Mouse (Mus musculus) limb, embryonic 12.5 days (tissue): Measurements from ENCODE around the gene Ucp3. TPM values are rescaled to one million over a fixed set of nuclear protein-coding genes. Genes with fewer than 3 reads are reported as not detected.

ENCODE experiments used
- ATAC-seq: fragments of 200-750 bp; cut with Nextera tagmentation; 2 replicates; pipeline ENCODE4 v1.8.0; 2017; ENCODE audit warnings: low read depth, moderate TSS enrichment; ENCODE audit not compliant: insufficient number of reproducible peaks, insufficient read depth, low FRiP score, low TSS enrichment
- H3K27ac ChIP-seq: fragments of 300-500 bp; sonication (generic); 2 replicates; pipeline ENCODE4 v1.5.1; 2016; ENCODE audit warnings: mild to moderate bottlenecking, moderate library complexity
- H3K27me3 ChIP-seq: fragments of 300-500 bp; sonication (generic); 2 replicates; pipeline ENCODE4 v1.6.1; 2016; ENCODE audit warnings: mild to moderate bottlenecking, moderate library complexity
- H3K36me3 ChIP-seq: fragments of 300-500 bp; sonication (generic); 2 replicates; pipeline ENCODE4 v1.6.1; 2016; ENCODE audit warnings: mild to moderate bottlenecking, moderate library complexity
- H3K4me1 ChIP-seq: fragments of 300-500 bp; sonication (generic); replicated peaks from 2 replicates; pipeline ENCODE4 v1.6.1; 2016
- H3K4me2 ChIP-seq: fragments of 300-500 bp; sonication (generic); 2 replicates; pipeline ENCODE4 v1.6.1; 2016; ENCODE audit warnings: mild to moderate bottlenecking, moderate library complexity
- H3K4me3 ChIP-seq: fragments of 300-500 bp; sonication (generic); replicated peaks from 2 replicates; pipeline ENCODE4 v1.5.1; 2016; ENCODE audit warnings: mild to moderate bottlenecking
- H3K9ac ChIP-seq: fragments of 300-500 bp; sonication (generic); replicated peaks from 2 replicates; pipeline ENCODE4 v1.6.1; 2016; ENCODE audit warnings: mild to moderate bottlenecking, moderate library complexity
- H3K9me3 ChIP-seq: fragments of 300-500 bp; sonication (generic); 2 replicates; pipeline ENCODE4 v1.6.1; 2016; ENCODE audit warnings: mild to moderate bottlenecking, moderate library complexity
- WGBS: fragments of 180-500 bp; shearing (Covaris S2); methylation state at CpG from one replicate; pipeline ENCODE4 v1.1.7; 2016; 5-methylcytosine and 5-hydroxymethylcytosine counted together
- polyA plus RNA-seq: library from polyadenylated mRNA; unstranded; fragments of >200 nt; fragmentation: Nextera tagmentation; extraction: Ambion mirVana; gene quantifications from 2 replicates; pipeline ENCODE4 v1.2.1, GENCODE M21; 2016

The Ucp3 gene
- polyA plus RNA-seq, result not detected in 2 replicates

GRCm38 (mm10) chr7:100472777-100473176, at the start of gene Ucp3:
Gene Ucp3 (plus strand): TSS chr7:100472990.
- no peaks in the 10 kb centered on the region for H3K9me3 ChIP-seq
- H3K27ac ChIP-seq, result no peak within 1 kb of the TSS
- 82% methylated on average over 6 of the region's 6 CpGs for WGBS
- no peak within 1 kb of the TSS for H3K4me2 ChIP-seq
- H3K36me3 ChIP-seq, result peaks cover 34% of the 10 kb centered on the region
- H3K4me3 ChIP-seq, result no peak within 1 kb of the TSS
- no peak within 1 kb of the TSS for H3K9ac ChIP-seq
- no peaks in the 10 kb centered on the region for H3K4me1 ChIP-seq
- no peaks in the 10 kb centered on the region for H3K27me3 ChIP-seq
- ATAC-seq, result no peak; the same call in 1 of the 2 replicates

DNA sequence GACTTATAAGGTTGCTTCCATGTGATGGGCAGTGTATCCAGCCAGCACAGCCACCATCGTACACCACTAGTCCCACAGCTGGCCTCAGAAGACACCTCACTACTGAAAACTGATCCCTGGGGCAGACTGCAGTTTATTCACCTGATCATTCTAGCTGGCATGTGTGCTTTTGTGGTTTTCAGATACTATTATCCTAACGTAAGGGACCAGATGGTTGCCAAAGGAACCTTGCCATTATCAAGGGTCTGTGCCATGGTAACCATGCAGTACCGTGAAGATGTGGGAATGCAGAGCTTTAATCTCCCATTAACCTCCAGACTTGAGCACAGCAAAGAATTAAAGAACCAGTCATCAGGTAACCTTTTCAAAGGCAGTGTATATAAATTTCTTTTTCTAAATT, 47.0 kb upstream of the Ucp3 start:
- Histone ChIP-seq H3K27ac (no peak overlapping the region), H3K9me3 (no peaks in the 10 kb centered on the region), H3K4me1 (no peaks in the 10 kb centered on the region), H3K36me3 (peaks cover 84% of the 10 kb centered on the region), H3K27me3 (no peaks in the 10 kb centered on the region), H3K4me2 (no peak overlapping the region), H3K4me3 (no peak overlapping the region), H3K9ac (no peak overlapping the region)
- ATAC-seq, result no peak
- WGBS, result 86% methylated on average over 3 of the region's 3 CpGs

- Histone ChIP-seq H3K27ac (no peak overlapping the region), H3K9ac (no peak overlapping the region), H3K4me1 (no peaks in the 10 kb centered on the region), H3K27me3 (no peaks in the 10 kb centered on the region), H3K4me3 (no peak overlapping the region), H3K9me3 (no peaks in the 10 kb centered on the region), H3K4me2 (no peak overlapping the region), H3K36me3 (peaks cover 90% of the 10 kb centered on the region)
- ATAC-seq, result no peak
- 70% methylated on average over 3 of the region's 3 CpGs for WGBS
These were observed 43.7 kb upstream of the Ucp3 start for GRCm38 (mm10) chr7:100429102-100429501.

- H3K4me1 ChIP-seq, result no peaks in the 10 kb centered on the region
- no peak for ATAC-seq
- H3K27ac ChIP-seq, result no peak overlapping the region
- 90% methylated on average over 11 of the region's 11 CpGs for WGBS
- no peak overlapping the region for H3K9ac ChIP-seq
- no peak overlapping the region for H3K4me3 ChIP-seq
- H3K9me3 ChIP-seq, result no peaks in the 10 kb centered on the region
- H3K4me2 ChIP-seq, result no peak overlapping the region
- peaks cover 89% of the 10 kb centered on the region for H3K36me3 ChIP-seq
- H3K27me3 ChIP-seq, result no peaks in the 10 kb centered on the region
These were observed 42.9 kb upstream of the Ucp3 start for GRCm38 (mm10) chr7:100429911-100430310.

GRCm38 (mm10) chr7:100431103-100431502, 41.7 kb upstream of the Ucp3 start:
- no peak for ATAC-seq
- Histone ChIP-seq H3K36me3 (peaks cover 89% of the 10 kb centered on the region), H3K4me3 (no peak overlapping the region), H3K4me2 (no peak overlapping the region), H3K27ac (no peak overlapping the region), H3K9me3 (no peaks in the 10 kb centered on the region), H3K9ac (no peak overlapping the region), H3K4me1 (no peaks in the 10 kb centered on the region), H3K27me3 (no peaks in the 10 kb centered on the region)
- 92% methylated on average over 5 of the region's 5 CpGs for WGBS

DNA sequence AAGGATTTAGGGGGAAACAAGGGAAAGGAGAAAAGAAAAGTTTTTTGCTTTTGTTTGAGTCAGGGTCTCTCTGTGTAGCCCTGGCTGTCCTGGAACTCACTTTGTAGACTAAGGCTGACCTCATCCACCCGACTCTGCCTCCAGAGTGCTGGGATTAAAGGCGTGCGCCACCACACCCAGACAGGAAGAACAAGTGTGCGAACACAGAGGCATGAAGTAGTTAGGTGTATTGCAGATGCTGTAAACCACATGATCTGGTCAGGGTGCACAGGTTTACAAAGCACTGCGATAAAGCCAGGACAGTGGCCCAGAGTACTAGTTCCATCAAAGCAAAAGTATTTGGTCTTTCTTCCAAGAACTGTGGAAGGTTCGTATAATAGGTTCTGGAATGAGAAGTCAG, 39.5 kb upstream of the Ucp3 start:
- ATAC-seq, result no peak
- H3K27me3 ChIP-seq, result no peaks in the 10 kb centered on the region
- no peaks in the 10 kb centered on the region for H3K4me1 ChIP-seq
- peaks cover 88% of the 10 kb centered on the region for H3K36me3 ChIP-seq
- no peak overlapping the region for H3K4me2 ChIP-seq
- no peak overlapping the region for H3K4me3 ChIP-seq
- 95% methylated on average over 6 of the region's 6 CpGs for WGBS
- H3K9ac ChIP-seq, result no peak overlapping the region
- H3K27ac ChIP-seq, result no peak overlapping the region
- no peaks in the 10 kb centered on the region for H3K9me3 ChIP-seq

GRCm38 (mm10) chr7:100443728-100444127, 29.1 kb upstream of the Ucp3 start:
- no peak for ATAC-seq
- H3K9ac ChIP-seq, result no peak overlapping the region
- WGBS, result 90% methylated on average over 4 of the region's 4 CpGs

GRCm38 (mm10) chr7:100446271-100446670, 26.5 kb upstream of the Ucp3 start:
- H3K4me2 ChIP-seq, result no peak overlapping the region
- H3K9me3 ChIP-seq, result no peaks in the 10 kb centered on the region
- no peak overlapping the region for H3K27ac ChIP-seq
- H3K4me3 ChIP-seq, result no peak overlapping the region
- no peaks in the 10 kb centered on the region for H3K27me3 ChIP-seq
- 98% methylated on average over 5 of the region's 5 CpGs for WGBS
- no peak for ATAC-seq
- no peak overlapping the region for H3K9ac ChIP-seq
- no peaks in the 10 kb centered on the region for H3K4me1 ChIP-seq
- peaks cover 92% of the 10 kb centered on the region for H3K36me3 ChIP-seq

More at GRCm38 (mm10) chr7:100443728-100444127, 29.1 kb upstream of the Ucp3 start:
- no peak overlapping the region for H3K4me3 ChIP-seq
- H3K36me3 ChIP-seq, result peaks cover 89% of the 10 kb centered on the region
- no peak overlapping the region for H3K27ac ChIP-seq
- no peaks in the 10 kb centered on the region for H3K27me3 ChIP-seq
- no peaks in the 10 kb centered on the region for H3K9me3 ChIP-seq
- H3K4me2 ChIP-seq, result no peak overlapping the region
- H3K4me1 ChIP-seq, result no peaks in the 10 kb centered on the region

DNA sequence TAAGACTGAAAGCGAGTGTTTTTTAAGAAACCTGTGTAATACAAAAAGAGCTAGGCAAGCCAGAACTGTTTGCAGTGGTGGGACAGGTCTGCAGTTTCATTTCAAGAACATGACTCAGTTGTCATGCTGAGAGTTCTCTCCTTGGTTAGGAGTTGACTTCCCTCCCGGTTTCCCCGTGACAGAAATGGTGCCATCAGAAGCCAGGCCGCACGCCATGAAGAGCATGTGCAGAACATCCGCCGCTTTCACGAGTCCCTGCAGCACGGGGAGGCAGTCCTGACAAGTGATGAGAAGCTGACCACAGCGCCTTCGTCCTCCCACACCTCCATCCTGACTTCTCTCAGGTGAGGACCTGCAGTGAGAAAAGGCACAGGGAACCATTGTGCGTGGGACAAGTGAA, 24.3 kb upstream of the Ucp3 start:
- Histone ChIP-seq H3K9me3 (no peaks in the 10 kb centered on the region), H3K4me3 (no peak overlapping the region), H3K27ac (no peak overlapping the region), H3K27me3 (no peaks in the 10 kb centered on the region), H3K4me2 (no peak overlapping the region), H3K9ac (no peak overlapping the region), H3K36me3 (peaks cover 92% of the 10 kb centered on the region), H3K4me1 (no peaks in the 10 kb centered on the region)
- 91% methylated on average over 12 of the region's 12 CpGs for WGBS
- no peak for ATAC-seq

DNA sequence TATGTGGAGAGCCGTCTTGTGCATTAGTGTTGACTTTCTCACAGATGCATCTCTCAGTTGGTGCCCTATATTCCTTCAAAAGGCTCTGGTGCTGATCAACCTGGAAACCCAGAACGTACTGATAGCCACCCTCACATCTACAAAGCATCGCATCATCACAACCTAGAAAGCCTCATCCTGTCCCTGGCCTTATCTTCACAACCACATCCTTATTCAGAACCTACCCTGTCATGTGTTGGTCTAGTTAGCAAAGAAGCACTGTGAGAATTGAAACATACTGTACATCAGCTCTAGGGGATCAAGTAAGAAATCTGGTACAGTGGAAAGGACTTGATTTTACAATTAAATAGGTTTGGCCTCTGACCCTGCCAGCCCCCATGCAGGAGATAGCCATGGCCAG, 23.8 kb upstream of the Ucp3 start:
- ATAC-seq, result no peak
- WGBS, result 93% methylated on average over 3 of the region's 3 CpGs
- no peak overlapping the region for H3K4me3 ChIP-seq
- H3K9me3 ChIP-seq, result no peaks in the 10 kb centered on the region
- no peaks in the 10 kb centered on the region for H3K4me1 ChIP-seq
- H3K27me3 ChIP-seq, result no peaks in the 10 kb centered on the region
- H3K27ac ChIP-seq, result no peak overlapping the region
- no peak overlapping the region for H3K4me2 ChIP-seq
- H3K9ac ChIP-seq, result no peak overlapping the region
- H3K36me3 ChIP-seq, result peaks cover 92% of the 10 kb centered on the region

GRCm38 (mm10) chr7:100458153-100458552, 14.6 kb upstream of the Ucp3 start:
- no peaks in the 10 kb centered on the region for H3K9me3 ChIP-seq
- H3K4me3 ChIP-seq, result no peak overlapping the region
- no peaks in the 10 kb centered on the region for H3K27me3 ChIP-seq
- H3K4me1 ChIP-seq, result no peaks in the 10 kb centered on the region
- ATAC-seq, result no peak
- no peak overlapping the region for H3K4me2 ChIP-seq
- WGBS, result 71% methylated on average over 1 of the region's 1 CpGs
- no peak overlapping the region for H3K9ac ChIP-seq
- peaks cover 94% of the 10 kb centered on the region for H3K36me3 ChIP-seq
- H3K27ac ChIP-seq, result no peak overlapping the region

DNA sequence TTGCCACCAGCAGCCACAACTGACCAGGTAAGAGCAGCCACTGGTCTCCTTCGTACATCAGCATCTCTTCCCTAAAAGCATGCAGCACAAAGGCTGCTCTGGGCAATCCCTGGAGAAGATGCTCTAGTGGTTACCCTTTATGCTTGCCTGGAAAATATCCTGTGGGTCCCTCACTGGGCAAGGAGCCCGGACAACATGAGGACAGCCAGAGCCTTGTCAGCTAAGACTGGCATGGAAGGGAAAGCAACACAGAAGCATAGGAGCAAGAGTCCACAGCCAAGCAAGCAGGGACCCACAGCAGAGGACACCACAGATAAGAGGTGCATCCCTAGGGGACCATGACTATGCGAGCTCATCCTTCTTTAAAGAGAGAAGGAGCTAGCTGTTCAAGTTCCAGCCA, 12.9 kb upstream of the Ucp3 start:
- Histone ChIP-seq H3K9ac (no peak overlapping the region), H3K4me3 (no peak overlapping the region), H3K9me3 (no peaks in the 10 kb centered on the region), H3K27me3 (no peaks in the 10 kb centered on the region), H3K36me3 (peaks cover 89% of the 10 kb centered on the region), H3K4me2 (no peak overlapping the region), H3K27ac (no peak overlapping the region), H3K4me1 (no peaks in the 10 kb centered on the region)
- no peak for ATAC-seq
- WGBS, result 95% methylated on average over 3 of the region's 3 CpGs
